Mouse (Mus musculus) urinary bladder, postnatal 36 days (tissue): ENCODE data around the gene Pard3.
A peak's percentile ranks its signal among the peaks of the same experiment; 100 is the strongest.

Experiments used
- DNase-seq, 2 experiments: peaks; one replicate each; pipeline ENCODE4 v3.0.0; 2022; ENCODE audit warnings: low spot score in 2 of 2, mixed read lengths in 1 of 2

The Pard3 gene

DNA sequence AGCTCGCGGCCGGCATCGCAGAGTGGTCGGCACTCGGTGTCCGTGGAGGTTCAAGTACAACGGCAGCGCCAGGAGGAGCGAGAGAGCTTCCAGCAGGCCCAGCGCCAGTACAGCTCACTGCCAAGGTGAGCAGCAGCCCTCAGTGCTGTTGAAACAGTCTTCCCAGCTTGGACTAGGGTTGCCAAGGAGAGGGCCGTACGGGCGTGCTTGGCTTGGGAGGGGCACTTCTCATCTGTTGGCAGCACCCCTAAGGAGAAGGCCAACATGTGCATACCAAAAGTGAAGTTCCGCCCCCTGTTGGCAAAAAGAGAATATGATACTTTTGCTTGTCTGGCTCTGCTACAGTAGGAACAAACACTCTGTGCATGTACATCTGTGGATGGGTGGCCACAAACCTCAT lies 539.4 kb downstream of the Pard3 start:
- peak in 1 of 2 experiments; percentile 52 for DNase-seq

DNA sequence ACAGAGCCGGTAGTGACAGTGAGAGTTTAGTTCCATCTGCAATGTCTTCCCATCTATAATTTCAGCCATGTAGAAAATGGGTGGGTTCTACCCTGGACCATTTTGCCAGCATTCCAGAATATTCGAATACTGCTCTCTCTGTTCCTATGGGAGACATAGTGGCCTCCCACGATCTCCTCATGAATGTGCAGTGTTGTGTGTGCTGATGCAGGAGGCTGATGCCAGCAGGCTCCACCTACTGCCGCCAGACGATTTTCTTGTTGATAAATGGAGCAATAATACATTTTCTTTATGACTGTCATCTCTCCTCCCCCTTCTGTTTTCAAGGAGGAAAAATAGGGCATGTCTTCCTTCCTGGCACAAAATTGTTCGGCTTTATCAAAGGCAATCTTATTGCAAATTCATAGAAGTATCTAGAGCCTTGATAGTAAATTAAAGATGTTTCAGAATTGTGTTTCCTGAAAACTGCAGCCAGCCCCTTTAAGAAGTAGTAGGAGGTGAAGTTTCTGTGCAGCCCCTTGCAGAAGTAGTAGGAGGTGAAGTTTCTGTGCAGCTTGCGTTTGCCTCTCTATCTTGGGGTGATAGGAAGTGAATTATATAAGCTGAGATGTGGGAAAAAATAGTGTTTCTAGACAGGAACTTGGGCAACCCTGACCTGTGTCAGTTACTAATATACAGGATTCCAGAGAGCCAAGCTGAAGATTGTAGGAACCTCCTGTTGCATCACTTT lies 545.0 kb downstream of the Pard3 start:
- DNase-seq = no peak

DNA sequence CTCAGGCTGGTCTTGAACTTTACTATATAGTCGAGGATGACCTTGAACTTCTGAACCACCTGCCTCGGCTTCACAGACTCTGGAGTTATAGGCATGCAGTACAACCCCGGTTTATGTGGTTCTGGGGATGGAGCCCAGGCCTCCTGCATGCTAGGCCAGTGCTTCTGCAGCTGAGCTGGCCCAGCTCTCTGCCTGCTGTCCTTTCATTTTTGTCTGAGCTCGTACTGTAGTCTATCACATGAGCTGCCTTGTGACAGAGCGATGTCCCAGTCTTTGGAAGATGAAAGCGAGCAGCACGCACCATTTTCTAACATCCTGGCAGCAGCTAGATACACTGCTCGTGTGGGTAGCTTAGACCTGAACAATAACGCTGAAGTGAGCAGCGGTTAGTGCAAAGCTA lies 545.6 kb downstream of the Pard3 start:
- no peak for DNase-seq

DNA sequence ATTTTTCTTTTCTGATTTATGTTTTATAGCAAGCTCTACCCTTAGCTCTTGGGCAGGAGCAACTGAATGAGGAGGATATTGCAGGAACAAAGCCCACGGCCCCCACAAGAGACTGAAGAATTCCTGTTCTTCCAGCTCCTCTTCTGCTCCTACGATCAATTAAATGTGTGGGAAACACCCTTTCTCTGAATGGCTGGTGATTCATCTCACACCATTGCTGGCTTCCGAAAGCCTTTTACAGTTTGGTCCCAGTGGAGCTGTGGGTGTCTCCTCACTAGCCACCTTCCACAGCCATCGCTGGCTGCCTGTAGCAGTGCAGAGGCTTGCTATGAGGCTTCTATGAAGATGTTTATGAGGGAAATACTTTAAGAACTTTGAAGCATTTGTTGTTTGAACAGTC lies 550.5 kb downstream of the Pard3 start:
- no peak for DNase-seq

DNA sequence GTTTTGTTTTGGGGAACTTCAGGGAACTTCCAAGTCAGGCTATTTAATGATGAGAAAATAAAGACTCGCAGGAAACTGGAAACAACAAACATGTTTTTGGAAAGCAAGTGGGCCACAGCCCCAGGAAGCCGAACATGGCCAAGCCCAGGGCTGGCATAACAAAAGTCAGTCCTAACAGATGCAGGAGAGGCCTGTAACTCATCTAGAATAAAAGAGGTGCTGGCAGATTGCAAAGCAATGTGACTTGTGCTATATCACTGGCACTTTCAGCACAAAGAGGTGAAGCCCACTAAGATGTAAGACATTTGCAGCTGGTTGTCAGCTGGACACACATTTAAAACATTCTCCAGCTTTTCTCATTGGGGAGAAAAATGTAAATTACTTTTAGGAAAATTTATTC lies 553.0 kb downstream of the Pard3 start:
- no peak for DNase-seq

- no peak for DNase-seq
These were observed 558.4 kb downstream of the Pard3 start for GRCm38 (mm10) chr8:127622137-127622536.

DNA sequence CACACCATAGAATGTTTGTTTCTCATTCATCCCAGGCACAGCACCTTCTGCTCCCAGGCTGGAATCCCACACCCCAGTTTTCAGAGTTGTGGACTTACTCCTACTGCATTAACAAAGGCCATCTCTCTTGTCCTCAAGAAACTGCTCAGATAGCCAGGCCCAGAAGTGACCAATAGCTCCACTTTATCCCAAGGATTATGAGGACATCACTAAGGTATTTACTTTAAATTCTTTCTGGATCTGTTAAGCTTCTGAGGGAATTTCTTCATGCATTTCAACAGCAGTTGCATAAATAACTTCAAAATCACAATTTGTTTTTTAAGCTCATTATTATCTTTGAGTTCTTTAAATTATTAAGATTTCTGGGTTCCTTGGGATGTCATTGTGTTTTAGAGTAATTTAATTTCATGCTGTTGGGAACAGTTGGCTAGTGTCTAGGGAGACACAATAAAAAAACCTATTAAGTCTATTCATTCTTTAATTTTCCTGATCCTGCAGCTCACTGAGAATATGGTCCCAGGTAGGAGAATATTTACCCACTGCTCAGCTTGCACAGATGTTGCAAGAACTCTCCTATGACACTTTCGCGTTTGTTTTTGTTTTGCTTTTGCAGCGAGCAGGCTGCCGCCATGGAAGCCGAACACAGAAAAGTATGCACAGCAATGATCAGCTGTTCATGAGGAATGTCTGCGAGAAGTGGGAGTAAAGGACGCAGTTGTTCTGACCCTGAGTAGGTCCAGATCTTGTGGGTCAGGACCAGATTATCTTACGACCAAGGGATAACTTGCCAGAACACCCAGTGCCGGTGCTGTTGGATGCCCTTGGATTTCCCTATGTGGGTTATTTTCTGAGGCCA lies 574.8 kb downstream of the Pard3 start:
- DNase-seq = no peak

- DNase-seq = no peak
These were observed 575.4 kb downstream of the Pard3 start for GRCm38 (mm10) chr8:127639088-127639453.

DNA sequence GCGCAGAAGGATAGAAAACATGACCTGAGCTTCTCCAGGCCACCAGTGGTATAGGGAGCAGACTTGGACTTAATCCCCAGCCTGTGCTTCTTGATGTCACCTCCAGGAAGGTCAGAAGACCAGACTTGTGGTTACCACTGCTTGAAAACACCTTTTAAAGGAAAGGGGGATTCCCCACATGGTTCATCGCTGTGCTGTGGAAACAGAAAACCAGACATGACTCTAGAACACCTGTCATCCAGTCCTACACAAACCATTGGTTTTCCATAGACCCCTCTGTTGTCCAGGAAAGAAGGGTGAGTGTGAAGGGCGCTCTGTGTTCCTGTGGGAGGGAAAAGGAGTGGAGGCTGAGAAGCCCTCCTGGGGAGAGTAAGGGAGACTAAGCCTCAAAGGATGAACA lies 591.9 kb downstream of the Pard3 start:
- DNase-seq = no peak
